Mouse (Mus musculus): Measurements from ENCODE around the gene Lbp.

- TF ChIP-seq POLR2A (IDR thresholded peaks at IDR 0.05; ENCODE audit: insufficient read depth, low read depth, low read length) (no peak), EP300 (IDR thresholded peaks at IDR 0.05; ENCODE audit: insufficient read depth, low read depth, low read length) (no peak), CTCF (IDR thresholded peaks at IDR 0.05) (no peak)
These were observed 63.3 kb downstream of the Lbp start for GRCm38 (mm10) chr2:158369474-158370172.
